Mouse (Mus musculus) heart, postnatal 4 days (tissue): ENCODE results near the gene Gpr65. TPM values are rescaled to one million over a fixed set of nuclear protein-coding genes. Genes with fewer than 3 reads are reported as not detected.
"Not testable (repeated sequence)": the region's sequence is repeated elsewhere in the genome, so short reads cannot be mapped to it uniquely, and the experiment has no call there.

ENCODE experiments used
- DNase-seq: peaks from one replicate; pipeline ENCODE4 v3.0.0; 2021
- total RNA-seq, 2 experiments: library from RNA; stranded (reverse); gene quantifications; 2 replicates each; pipeline ENCODE4 v1.2.3; 2021

Gene Gpr65
- total RNA-seq, 2 experiments from 2014 or later: 0.38 to 0.50 TPM

GRCm38 (mm10) chr12:98283487-98283860, 15.0 kb downstream of the Gpr65 start:
- DNase-seq: no peak

DNA sequence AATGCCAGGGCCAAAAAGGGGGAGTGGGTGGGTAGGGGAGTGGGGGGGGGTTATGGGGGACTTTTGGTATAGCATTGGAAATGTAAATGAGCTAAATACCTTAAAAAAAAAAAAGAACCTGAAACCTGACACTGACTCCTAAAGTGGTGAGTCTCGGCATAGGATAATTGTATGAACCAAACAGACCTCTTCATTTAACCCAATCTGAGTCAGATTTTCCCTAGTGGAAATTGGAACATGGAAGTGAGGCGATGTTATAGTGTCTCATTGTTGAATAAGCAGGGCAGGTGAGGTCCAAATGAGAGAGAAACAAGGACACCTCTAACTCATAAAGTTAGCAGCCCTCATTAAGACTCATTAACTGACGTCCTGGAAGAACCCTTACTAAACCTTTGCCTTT, 16.0 kb downstream of the Gpr65 start:
- no peak for DNase-seq

DNA sequence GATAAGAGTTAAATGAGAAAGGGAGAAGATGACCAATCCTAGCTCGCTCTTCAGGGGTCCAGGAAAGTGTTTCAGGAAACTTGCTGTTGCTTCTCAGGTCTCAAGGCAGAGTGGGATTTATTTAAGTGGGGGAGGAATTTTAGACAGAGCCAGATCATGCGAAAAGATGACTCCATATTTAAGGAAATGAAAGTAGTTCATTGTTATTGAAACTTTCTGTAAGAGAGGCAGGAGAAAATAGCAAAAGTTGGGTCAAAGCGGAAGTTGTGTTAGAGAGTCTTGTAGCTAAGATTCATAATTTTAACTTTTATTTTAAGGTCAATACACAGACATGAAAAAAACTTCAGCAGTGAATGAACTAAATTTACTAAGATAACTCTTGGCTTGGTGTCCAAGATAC, 22.0 kb downstream of the Gpr65 start:
- DNase-seq: no peak

- peak; percentile 10 for DNase-seq
Observed at GRCm38 (mm10) chr12:98292278-98292677, 23.8 kb downstream of the Gpr65 start.

DNA sequence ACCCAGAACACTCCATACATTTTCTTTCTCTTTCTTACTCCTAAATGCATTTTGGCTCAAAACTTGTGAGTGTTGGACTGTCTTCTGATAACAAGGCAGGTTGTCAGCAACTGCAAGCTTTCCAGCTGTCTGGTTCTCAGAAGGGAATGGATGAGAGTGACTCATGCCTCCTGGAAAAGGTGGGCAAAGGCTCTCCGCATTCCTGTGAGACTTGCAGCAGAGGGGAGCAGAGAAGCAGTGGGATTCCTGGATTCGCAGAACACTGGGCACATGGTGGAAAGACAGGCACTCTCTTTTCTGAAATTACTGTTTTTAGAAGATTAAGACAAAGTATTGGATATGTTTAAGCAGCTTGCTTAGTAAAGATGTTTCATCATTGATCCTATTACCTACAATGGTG, 25.8 kb downstream of the Gpr65 start:
- no peak for DNase-seq

GRCm38 (mm10) chr12:98301980-98302379, 33.5 kb downstream of the Gpr65 start:
- DNase-seq: no peak

DNA sequence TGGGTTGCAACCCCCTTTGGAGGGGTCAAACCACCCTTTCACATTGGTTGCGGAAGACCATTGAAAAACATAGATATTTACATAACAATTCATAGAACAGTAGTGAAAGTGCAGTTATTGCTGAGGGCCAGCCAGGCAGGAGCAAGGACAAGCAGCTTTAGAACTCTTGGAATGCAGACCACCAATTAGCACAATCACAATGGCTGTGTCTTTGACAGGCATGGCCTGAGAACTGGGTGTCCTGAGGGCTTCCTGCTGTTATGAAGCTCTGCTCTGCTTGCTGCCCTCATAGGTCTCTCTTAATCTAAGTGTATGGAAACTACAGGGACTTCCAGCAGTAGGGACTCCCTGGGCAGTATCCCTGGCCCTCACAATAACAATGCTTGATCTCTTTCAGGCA, 34.6 kb downstream of the Gpr65 start:
- DNase-seq: no peak

GRCm38 (mm10) chr12:98307179-98307915, 38.9 kb downstream of the Gpr65 start:
- no peak for DNase-seq

DNA sequence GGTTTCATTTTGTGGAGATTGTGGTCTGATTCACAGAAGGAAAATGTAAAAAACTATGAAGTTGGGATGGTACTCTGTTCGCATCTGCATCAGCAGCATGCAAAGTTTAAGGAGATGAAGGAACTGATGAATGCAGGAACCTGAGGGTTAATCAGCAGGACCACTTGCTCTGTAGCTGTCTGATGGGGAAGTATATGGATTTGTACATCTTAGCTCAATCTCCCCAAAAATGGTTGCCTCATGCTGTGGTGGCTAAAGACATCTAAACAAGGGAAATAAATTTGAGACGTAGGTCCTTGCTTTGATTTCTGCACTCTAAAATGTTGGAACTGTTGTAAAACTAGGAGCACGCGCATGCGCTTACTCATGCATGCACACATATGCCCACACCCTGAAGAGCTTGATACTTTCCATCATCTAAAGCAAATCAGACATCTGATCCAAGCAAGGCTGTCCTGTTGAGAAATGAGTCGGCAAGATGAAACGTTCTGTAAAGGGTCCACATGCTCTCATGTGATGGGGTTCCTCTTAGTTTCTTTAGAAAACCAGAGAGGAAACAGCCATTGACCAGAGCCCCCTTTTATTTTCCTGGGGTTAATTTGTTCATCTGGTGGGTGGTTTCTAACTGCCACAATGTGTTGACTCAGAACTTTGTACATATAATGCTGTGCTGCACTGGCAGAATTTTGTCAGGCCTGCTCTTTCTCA, 43.1 kb downstream of the Gpr65 start:
- DNase-seq: no peak

DNA sequence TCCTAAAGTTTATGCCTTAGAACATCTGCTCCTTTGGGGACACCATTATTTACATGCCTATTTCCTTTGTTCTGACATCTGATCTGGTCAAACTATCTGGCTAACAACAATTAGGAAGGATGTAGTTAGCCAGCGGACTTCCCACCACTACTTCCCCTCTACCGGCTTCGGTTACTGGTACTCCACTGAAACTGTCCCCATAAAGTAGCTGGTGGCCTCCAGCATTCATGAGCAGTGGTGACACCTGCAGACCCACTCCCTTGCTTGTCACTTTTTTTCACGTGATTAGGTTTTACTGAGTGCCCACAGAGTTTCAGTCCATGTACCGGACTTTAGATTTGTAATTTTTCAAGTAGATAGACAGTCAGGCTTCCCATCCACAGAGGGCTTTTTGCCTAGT, 47.5 kb downstream of the Gpr65 start:
- DNase-seq: no peak

GRCm38 (mm10) chr12:98317718-98318340, 49.4 kb downstream of the Gpr65 start:
- DNase-seq: no peak

GRCm38 (mm10) chr12:98322426-98322825, 54.0 kb downstream of the Gpr65 start:
- DNase-seq: no peak

DNA sequence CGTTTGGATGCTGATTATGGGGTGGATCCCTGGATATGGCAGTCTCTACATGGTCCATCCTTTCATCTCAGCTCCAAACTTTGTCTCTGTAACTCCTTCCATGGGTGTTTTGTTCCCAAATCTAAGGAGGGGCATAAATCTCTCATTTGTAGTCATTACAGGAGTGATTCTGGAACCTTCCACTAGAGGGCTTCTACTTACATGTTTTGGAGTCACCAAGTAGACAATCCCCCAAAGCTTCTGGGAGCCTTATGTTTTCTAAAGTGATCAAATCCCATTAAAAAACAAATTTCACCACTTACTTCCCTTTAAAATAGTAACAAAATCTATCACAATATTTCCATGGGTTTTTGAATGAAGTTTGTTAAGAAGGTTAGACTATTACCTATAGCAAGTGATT, 55.7 kb downstream of the Gpr65 start:
- DNase-seq: not testable (repeated sequence)

Other genes with a start within 250 kb of the Gpr65 start
- gene Galc, start 9.2 kb upstream of the Gpr65 start, total RNA-seq: 10 to 100 TPM; 10.5 to 11.4 TPM